Mouse (Mus musculus) heart, embryonic 10.5 days (tissue): ENCODE results near the gene Spint1. TPM values are rescaled to one million over a fixed set of nuclear protein-coding genes. Genes with fewer than 3 reads are reported as not detected.

Source experiments
- DNase-seq: peaks from one replicate; pipeline ENCODE4 v3.0.0-alpha.2; 2017; ENCODE audit warnings: low spot score
- H3K27ac ChIP-seq: fragments of 300-500 bp; sonication (generic); 2 replicates; pipeline ENCODE4 v1.5.1; 2016; ENCODE audit warnings: mild to moderate bottlenecking
- H3K27me3 ChIP-seq: fragments of 300-500 bp; sonication (generic); 2 replicates; pipeline ENCODE4 v1.6.1; 2016; ENCODE audit warnings: mild to moderate bottlenecking; ENCODE audit not compliant: poor library complexity, insufficient read depth, severe bottlenecking
- H3K36me3 ChIP-seq: fragments of 300-500 bp; sonication (generic); 2 replicates; pipeline ENCODE4 v1.6.1; 2016; ENCODE audit warnings: mild to moderate bottlenecking, moderate library complexity
- H3K4me1 ChIP-seq: fragments of 300-500 bp; sonication (generic); 2 replicates; pipeline ENCODE4 v1.6.1; 2016; ENCODE audit warnings: mild to moderate bottlenecking
- H3K4me3 ChIP-seq: fragments of 300-500 bp; sonication (generic); 2 replicates; pipeline ENCODE4 v1.5.1; 2016; ENCODE audit warnings: mild to moderate bottlenecking, moderate library complexity
- H3K9me3 ChIP-seq: fragments of 300-500 bp; sonication (generic); 2 replicates; pipeline ENCODE4 v1.6.1; 2016; ENCODE audit warnings: mild to moderate bottlenecking, moderate library complexity
- WGBS: fragments of 180-500 bp; shearing (Covaris S2); methylation state at CpG from one replicate; pipeline ENCODE4 v1.1.7; 2016; 5-methylcytosine and 5-hydroxymethylcytosine counted together
- polyA plus RNA-seq: library from polyadenylated mRNA; unstranded; fragments of >200 nt; fragmentation: Nextera tagmentation; extraction: Ambion mirVana; gene quantifications from 2 replicates; pipeline ENCODE4 v1.2.1, GENCODE M21; 2016

Gene Spint1
- polyA plus RNA-seq, 1 experiment from 2014 or later, result 8.8 TPM

DNA sequence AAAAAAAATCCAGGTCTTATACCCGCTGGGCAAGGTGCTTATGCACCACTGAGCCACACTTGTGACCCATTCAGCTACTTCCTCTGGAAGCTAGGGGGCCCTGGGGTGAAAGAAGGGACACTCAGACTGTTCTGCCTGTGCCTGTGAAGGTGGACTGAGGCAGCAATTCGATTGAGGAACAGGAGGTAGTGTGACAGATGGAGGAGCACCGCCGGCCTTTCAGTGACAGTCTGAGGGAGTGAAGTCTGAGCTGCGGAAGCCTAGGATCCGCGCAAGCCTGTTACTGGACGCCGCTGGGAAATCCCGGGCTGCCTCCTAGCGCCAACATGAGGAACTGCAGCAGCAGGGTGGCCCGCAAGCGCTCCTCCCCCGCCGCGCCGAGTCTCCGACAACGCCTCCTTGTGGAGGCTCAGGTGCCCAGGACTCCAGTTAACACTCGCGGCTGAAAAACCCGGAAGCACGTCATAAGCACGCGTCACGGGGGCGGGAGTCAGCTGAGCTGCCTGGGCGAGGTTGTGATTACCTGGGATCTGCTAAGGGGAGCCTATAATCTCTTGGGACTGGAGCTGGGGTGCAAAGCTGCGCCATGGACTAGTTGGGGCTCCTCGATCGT is 51.2 kb downstream of the Spint1 start, which contains the start of gene Vps18:
TSS of gene Vps18 (plus strand) at position 471 of the 613 bp plus-strand sequence.
- H3K27me3 ChIP-seq, result no peaks in the 10 kb centered on the region
- DNase-seq, result peak; percentile 99
- H3K4me3 ChIP-seq, result peak within 1 kb of the TSS; percentile 83
- H3K4me1 ChIP-seq, result peaks cover 16% of the 10 kb centered on the region
- H3K9me3 ChIP-seq, result no peaks in the 10 kb centered on the region
- peaks cover 35% of the 10 kb centered on the region for H3K36me3 ChIP-seq
- peak within 1 kb of the TSS; percentile 80 for H3K27ac ChIP-seq
- WGBS, result 1% methylated on average over 31 of the region's 31 CpGs

DNA sequence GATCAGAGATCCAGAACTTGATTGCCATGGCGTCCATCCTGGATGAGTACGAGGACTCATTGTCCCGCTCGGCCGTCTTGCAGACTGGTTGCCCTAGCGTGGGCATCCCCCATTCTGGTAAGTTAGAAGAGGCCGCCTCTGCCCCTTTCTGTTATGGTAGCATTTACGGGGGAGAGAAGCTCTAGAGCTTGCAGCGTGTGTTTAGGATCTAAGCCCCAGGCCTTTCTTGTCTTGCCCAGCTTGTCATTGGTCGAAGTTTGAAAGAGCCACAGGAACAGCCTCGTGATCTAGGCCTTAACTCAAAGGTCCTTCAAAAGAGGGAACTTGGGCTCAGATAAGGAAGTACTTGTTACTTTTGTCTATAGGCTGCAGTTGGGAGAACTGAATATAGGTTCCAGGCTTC is 51.9 kb downstream of the Spint1 start:
- no peak for DNase-seq
- Histone ChIP-seq H3K27me3 (no peaks in the 10 kb centered on the region), H3K36me3 (peaks cover 41% of the 10 kb centered on the region), H3K4me3 (peak overlapping the region; percentile 83), H3K27ac (peak overlapping the region; percentile 80), H3K4me1 (peaks cover 16% of the 10 kb centered on the region), H3K9me3 (no peaks in the 10 kb centered on the region)
- 2% methylated on average over 11 of the region's 11 CpGs for WGBS

DNA sequence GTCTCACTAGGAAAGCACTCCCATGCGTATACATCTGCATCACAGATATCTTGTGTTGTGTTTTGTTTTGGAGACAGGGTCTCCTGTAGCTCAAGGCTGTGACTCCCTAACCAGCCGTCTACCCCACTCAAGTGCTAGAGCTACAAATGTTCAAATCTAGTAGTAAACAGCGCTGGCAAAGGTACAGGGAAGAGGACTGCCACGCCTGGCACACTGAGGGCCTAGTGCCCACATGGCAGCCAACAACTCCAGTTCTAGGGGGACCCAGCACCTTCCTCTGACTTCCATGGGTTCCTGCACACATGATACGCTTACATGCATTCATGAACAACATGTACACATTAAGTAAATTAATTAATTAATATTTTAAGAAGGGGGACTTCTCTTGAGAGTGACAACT is 55.1 kb downstream of the Spint1 start:
- WGBS, result 88% methylated on average over 5 of the region's 5 CpGs
- H3K27ac ChIP-seq, result no peak overlapping the region
- peaks cover 68% of the 10 kb centered on the region for H3K36me3 ChIP-seq
- no peak overlapping the region for H3K4me3 ChIP-seq
- peaks cover 16% of the 10 kb centered on the region for H3K4me1 ChIP-seq
- no peaks in the 10 kb centered on the region for H3K27me3 ChIP-seq
- no peaks in the 10 kb centered on the region for H3K9me3 ChIP-seq
- DNase-seq, result no peak

DNA sequence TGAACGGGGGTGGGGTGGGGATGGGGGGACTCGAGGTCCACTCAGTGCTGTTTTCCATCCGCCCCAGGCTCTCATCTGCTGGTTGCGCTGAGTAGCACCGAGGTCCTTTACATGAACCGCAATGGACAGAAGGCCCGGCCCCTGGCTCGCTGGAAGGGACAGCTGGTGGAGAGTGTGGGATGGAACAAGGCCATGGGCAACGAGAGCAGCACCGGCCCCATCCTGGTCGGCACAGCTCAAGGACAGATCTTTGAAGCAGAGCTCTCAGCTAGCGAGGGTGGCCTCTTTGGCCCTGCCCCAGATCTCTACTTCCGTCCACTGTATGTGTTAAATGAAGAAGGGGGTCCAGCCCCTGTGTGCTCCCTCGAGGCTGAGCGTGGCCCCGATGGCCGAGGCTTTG is 55.7 kb downstream of the Spint1 start:
- H3K4me1 ChIP-seq, result peaks cover 16% of the 10 kb centered on the region
- H3K9me3 ChIP-seq, result no peaks in the 10 kb centered on the region
- no peak overlapping the region for H3K4me3 ChIP-seq
- DNase-seq, result no peak
- no peak overlapping the region for H3K27ac ChIP-seq
- H3K27me3 ChIP-seq, result no peaks in the 10 kb centered on the region
- peaks cover 73% of the 10 kb centered on the region for H3K36me3 ChIP-seq
- 90% methylated on average over 17 of the region's 17 CpGs for WGBS

DNA sequence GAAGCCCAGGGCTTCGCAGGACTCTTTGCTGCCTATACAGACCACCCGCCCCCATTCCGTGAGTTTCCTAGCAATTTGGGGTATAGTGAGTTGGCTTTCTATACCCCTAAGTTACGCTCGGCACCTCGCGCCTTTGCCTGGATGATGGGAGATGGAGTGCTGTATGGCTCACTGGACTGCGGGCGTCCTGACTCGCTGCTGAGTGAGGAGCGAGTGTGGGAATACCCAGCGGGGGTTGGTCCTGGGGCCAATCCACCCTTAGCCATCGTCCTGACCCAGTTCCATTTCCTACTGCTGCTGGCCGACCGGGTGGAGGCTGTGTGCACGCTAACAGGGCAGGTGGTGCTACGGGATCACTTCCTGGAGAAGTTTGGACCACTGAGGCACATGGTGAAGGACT is 56.1 kb downstream of the Spint1 start:
- H3K36me3 ChIP-seq, result peaks cover 78% of the 10 kb centered on the region
- no peaks in the 10 kb centered on the region for H3K9me3 ChIP-seq

DNA sequence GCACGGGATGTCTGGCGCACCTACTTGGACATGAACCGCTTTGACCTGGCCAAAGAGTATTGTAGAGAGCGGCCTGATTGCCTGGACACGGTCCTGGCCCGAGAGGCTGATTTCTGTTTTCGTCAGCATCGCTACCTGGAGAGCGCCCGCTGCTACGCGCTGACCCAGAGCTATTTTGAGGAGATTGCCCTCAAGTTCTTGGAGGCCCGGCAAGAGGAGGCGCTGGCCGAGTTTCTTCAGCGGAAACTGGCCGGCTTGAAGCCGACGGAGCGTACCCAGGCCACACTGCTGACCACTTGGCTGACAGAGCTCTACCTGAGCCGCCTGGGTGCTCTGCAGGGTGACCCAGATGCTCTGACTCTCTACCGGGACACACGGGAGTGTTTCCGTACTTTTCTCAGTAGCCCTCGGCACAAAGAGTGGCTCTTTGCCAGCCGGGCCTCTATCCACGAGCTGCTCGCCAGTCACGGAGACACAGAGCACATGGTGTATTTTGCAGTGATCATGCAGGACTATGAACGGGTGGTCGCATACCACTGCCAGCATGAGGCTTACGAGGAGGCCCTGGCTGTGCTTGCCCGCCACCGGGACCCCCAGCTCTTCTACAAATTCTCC is 56.7 kb downstream of the Spint1 start:
- Histone ChIP-seq H3K36me3 (peaks cover 82% of the 10 kb centered on the region), H3K4me1 (peaks cover 16% of the 10 kb centered on the region), H3K27ac (no peak overlapping the region), H3K27me3 (no peaks in the 10 kb centered on the region), H3K4me3 (no peak overlapping the region), H3K9me3 (no peaks in the 10 kb centered on the region)
- WGBS, result 88% methylated on average over 34 of the region's 34 CpGs
- no peak for DNase-seq

More for the DNA sequence above, 56.1 kb downstream of the Spint1 start:
- no peak for DNase-seq
- H3K4me1 ChIP-seq, result peaks cover 16% of the 10 kb centered on the region
- H3K27ac ChIP-seq, result no peak overlapping the region
- H3K4me3 ChIP-seq, result no peak overlapping the region
- 90% methylated on average over 17 of the region's 17 CpGs for WGBS
- H3K27me3 ChIP-seq, result no peaks in the 10 kb centered on the region

DNA sequence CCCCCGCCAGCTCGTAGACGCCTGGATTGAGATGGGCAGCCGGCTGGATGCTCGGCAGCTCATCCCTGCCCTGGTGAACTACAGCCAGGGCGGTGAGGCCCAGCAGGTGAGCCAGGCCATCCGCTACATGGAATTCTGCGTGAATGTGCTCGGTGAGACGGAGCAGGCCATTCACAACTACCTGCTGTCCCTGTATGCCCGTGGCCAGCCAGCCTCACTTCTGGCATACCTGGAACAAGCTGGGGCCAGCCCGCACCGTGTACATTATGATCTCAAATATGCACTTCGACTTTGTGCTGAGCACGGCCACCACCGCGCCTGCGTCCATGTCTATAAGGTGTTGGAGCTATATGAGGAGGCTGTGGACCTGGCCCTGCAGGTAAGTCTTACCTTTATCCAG is 57.2 kb downstream of the Spint1 start:
- Histone ChIP-seq H3K4me3 (no peak overlapping the region), H3K4me1 (peaks cover 13% of the 10 kb centered on the region), H3K27me3 (no peaks in the 10 kb centered on the region), H3K36me3 (peaks cover 88% of the 10 kb centered on the region), H3K9me3 (no peaks in the 10 kb centered on the region), H3K27ac (no peak overlapping the region)
- no peak for DNase-seq
- 89% methylated on average over 18 of the region's 18 CpGs for WGBS

DNA sequence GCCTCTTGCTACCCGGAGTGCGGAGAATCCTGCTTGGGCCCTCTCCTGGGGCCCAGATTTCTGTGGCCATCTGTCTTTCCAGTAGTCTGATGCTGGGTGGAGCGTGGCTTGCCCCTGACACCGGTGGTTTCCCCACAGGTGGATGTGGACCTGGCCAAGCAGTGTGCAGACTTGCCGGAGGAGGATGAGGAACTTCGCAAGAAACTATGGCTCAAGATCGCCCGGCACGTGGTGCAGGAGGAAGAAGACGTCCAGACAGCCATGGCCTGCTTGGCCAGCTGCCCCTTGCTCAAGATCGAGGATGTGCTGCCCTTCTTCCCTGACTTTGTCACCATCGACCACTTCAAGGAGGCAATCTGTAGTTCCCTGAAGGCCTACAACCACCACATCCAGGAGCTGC is 59.6 kb downstream of the Spint1 start:
- Histone ChIP-seq H3K27ac (no peak overlapping the region), H3K36me3 (peaks cover 77% of the 10 kb centered on the region), H3K4me3 (no peak overlapping the region), H3K9me3 (no peaks in the 10 kb centered on the region), H3K4me1 (peaks cover 23% of the 10 kb centered on the region), H3K27me3 (no peaks in the 10 kb centered on the region)
- WGBS, result 93% methylated on average over 12 of the region's 12 CpGs
- DNase-seq, result peak; percentile 72

DNA sequence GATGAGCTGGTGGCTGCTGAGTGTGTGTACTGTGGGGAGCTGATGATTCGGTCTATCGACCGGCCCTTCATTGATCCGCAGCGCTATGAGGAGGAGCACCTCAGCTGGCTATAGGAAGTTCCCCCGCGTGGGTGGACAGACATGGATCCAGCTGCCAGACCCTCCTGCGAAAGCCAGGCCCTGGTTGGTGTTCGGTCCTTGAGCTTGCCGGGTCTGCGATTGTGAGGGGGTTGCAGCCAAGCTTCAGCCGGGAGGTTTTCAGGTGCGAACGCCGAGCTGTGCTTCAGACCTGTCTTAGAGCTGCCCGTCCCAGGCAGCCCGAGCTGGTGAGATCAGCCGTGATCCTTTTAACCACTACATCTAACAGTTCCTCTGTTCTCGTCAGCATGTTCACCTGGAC is 60.3 kb downstream of the Spint1 start:
- 92% methylated on average over 19 of the region's 19 CpGs for WGBS
- DNase-seq, result peak; percentile 73
- H3K4me3 ChIP-seq, result no peak overlapping the region
- peaks cover 70% of the 10 kb centered on the region for H3K36me3 ChIP-seq
- H3K27me3 ChIP-seq, result no peaks in the 10 kb centered on the region
- no peak overlapping the region for H3K27ac ChIP-seq
- H3K9me3 ChIP-seq, result no peaks in the 10 kb centered on the region
- H3K4me1 ChIP-seq, result peaks cover 23% of the 10 kb centered on the region

DNA sequence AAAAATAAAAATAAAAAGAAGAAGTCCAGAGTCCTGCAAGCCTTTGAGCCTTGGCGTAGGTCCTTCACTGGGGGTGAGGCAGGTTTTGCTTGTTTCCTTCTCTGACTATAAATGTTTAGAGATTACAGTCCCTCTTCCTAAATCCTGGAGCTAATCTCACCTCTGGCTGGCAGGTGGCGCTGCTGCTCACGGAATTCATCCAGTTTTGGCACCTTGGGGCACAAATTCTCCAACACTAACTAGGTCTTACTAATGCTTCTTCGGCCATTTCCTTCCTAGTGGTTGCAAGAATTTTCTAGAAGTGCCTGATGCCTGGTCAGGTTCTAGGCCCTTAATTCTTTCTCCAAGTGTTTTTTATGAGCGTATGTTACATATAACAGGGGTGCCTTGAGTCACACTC is 61.2 kb downstream of the Spint1 start:
- H3K4me3 ChIP-seq, result no peak overlapping the region
- peak; percentile 77 for DNase-seq
- H3K27me3 ChIP-seq, result no peaks in the 10 kb centered on the region
- H3K4me1 ChIP-seq, result peaks cover 29% of the 10 kb centered on the region
- H3K36me3 ChIP-seq, result peaks cover 61% of the 10 kb centered on the region
- no peak overlapping the region for H3K27ac ChIP-seq
- no peaks in the 10 kb centered on the region for H3K9me3 ChIP-seq
- 45% methylated on average over 5 of the region's 5 CpGs for WGBS

DNA sequence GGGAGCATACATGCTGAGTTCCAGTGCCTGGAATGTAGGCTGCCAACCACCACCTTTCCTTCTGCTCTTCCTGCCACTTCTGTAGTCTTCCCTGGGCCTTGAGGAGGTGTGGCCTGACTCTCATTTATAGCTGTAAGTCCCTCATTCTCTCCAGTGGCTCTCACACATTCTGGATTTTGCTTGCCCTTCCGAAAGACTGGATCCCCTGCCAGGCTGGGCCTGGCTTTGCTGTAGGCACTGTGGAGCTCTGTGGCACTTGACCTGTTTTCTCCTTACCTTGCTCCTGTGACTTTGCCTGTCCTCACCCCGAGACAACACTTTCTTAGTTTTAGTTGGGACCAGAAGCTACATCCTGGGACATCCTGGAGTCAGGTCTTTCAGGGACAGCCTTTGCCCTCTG is 61.7 kb downstream of the Spint1 start:
- Histone ChIP-seq H3K27me3 (no peaks in the 10 kb centered on the region), H3K4me3 (no peak overlapping the region), H3K9me3 (no peaks in the 10 kb centered on the region), H3K4me1 (peaks cover 31% of the 10 kb centered on the region), H3K27ac (peak overlapping the region; percentile 56; the same call in 1 of the 2 replicates), H3K36me3 (peaks cover 56% of the 10 kb centered on the region)
- DNase-seq, result no peak
- 88% methylated on average over 2 of the region's 2 CpGs for WGBS
